Mouse (Mus musculus) embryo, embryonic 10.5 days (tissue): ENCODE results near the gene Mpped1.

Source experiments
- DNase-seq: peaks from one replicate; pipeline ENCODE4 v3.0.0-alpha.2; 2015; ENCODE audit warnings: low spot score

Gene Mpped1

GRCm38 (mm10) chr15:83892871-83893270, 113.6 kb downstream of the Mpped1 start:
- DNase-seq = no peak

GRCm38 (mm10) chr15:83894261-83894660, 115.0 kb downstream of the Mpped1 start:
- no peak for DNase-seq

GRCm38 (mm10) chr15:83896011-83896410, 116.7 kb downstream of the Mpped1 start:
- DNase-seq = no peak

GRCm38 (mm10) chr15:83897286-83897685, 118.0 kb downstream of the Mpped1 start:
- DNase-seq = peak; percentile 14

DNA sequence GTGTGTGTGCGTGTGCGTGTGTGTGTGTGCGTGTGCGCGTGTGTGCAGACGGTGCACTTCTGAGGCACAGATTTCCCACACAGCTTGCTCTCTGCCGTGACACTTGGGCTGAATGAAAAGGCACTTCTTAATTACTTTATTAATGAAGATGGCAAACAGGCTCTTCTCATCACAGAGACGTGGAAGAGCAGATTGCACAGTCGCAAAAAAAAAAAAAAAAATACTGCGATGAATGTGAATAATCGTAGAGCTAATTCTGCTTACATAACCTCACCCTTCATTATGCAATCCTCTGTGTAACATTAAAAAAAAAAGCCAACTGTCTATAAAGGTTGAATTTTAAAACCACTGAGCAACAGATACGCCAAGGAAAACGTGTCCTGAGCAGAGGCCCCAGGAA, 127.2 kb downstream of the Mpped1 start:
- DNase-seq = no peak
